Mouse (Mus musculus): Measurements from ENCODE around the gene Eef1a1. TPM values are rescaled to one million over a fixed set of nuclear protein-coding genes. Genes with fewer than 3 reads are reported as not detected.
A peak's percentile ranks its signal among the peaks of the same experiment; 100 is the strongest.
"Not testable (repeated sequence)": the region's sequence is repeated elsewhere in the genome, so short reads cannot be mapped to it uniquely, and the experiment has no call there.

Eef1a1 gene
- total RNA-seq, 2 experiments from 2014 or later, result 2,769 to 2,846 TPM

DNA sequence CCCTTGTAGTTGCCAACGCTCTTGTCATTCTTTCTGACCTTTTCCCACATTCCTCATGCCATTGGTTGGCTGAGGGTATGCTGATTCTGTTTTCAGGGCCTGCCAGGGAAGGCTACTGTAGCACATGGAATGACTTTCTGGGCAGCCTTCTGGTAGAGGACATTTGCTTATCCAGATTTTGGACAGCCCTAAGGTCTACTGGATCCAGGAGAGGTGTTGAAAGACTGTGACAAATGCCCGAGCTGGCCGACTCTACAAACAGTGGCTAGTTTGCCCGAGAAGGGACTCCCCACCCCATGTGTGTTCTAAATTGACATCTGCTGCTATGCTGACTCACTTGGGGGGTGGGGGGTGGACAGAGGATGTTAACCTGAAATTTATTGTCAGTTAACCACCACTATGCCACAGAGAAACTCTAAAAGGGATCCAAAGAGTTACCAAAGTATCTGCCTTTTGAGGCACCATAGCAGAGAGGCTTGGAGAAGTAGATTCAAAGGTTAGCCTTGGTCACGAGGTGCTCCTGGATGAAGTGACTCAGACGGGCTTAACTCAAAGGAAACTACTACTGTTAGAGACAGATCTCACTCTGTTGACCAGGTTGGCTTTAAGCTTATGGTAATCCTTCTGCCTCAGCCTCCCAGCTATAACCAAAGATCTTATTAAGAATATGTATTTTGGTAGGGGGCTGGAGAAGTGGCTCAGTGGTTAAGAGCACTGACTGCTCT, 25.0 kb upstream of the Eef1a1 start:
- no peak for DNase-seq (ENCODE audit: low spot score in 2 of 2)
- intact Hi-C loops (cut with DNase I), result no loop called here

DNA sequence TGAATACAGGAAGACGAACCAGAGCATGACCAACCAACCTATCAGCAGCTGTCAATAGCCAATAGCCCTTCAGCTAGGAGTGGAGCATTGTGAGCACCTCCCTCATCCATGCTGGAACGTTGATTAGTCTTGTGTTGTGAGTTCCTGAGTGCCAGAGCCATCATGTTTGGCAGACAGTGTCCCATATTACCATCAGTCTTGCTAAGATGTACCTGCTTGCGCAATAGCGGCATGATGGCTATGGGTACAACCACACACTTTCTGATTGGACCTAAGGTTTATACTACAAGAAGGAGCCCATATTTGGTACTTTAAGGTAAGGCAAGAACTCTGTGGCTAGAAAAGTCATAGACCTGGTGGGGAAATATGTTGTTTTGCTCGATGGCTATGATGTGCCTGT, 22.8 kb upstream of the Eef1a1 start:
- intact Hi-C loops (cut with DNase I), result no loop called here
- DNase-seq (ENCODE audit: low spot score in 2 of 2), result no peak

DNA sequence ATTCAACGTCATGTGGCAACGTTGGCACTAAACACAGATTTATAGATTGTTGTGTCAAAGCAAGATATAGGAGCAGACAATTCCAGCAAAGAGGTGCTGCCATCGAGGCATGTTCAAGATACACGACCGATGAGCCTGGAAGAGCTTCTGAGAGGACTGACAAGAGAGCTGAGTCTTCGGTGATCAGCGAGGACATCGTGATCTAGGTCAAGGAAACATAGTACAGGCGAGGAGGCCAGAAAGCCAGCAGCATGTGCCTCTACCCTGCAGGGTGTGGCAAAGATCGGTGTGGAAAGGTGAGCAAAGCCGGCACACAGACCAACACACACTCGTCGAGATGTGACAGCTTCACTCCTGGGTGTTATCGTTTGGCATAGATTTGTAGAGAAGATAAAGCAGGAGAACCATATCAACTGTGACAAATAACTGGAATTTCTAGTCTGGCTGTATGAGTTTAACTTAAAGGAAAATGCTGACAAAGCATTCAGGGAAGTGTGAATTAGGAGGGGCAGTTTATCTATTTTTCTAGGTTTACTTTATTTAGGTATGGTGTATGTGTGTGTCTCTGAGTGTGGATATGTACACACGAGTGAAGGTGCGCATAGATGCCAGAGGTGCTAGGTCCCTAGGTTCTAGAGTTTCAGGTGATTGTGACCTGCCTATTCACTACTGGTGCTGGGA, 19.3 kb upstream of the Eef1a1 start:
- intact Hi-C loops (cut with DNase I), result no loop called here
- no peak for DNase-seq (ENCODE audit: low spot score in 2 of 2)

DNA sequence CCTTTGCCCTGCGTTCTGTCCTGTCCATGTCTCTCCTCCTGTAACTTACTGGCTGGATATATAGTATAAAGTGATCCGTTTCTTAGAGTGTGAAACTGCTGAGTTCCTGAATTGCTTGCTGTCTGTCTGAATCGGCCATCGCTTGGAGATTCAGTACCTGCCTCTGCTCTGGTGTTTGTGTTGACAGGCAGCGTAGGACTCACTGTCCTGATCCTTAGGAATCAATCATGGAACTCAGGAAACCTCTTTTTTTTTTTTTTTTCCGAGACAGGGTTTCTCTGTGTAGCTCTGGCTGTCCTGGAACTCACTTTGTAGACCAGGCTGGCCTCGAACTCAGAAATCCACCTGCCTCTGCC, 17.7 kb upstream of the Eef1a1 start:
- intact Hi-C loops (cut with DNase I), result no loop called here
- no peak for DNase-seq (ENCODE audit: low spot score in 2 of 2)

DNA sequence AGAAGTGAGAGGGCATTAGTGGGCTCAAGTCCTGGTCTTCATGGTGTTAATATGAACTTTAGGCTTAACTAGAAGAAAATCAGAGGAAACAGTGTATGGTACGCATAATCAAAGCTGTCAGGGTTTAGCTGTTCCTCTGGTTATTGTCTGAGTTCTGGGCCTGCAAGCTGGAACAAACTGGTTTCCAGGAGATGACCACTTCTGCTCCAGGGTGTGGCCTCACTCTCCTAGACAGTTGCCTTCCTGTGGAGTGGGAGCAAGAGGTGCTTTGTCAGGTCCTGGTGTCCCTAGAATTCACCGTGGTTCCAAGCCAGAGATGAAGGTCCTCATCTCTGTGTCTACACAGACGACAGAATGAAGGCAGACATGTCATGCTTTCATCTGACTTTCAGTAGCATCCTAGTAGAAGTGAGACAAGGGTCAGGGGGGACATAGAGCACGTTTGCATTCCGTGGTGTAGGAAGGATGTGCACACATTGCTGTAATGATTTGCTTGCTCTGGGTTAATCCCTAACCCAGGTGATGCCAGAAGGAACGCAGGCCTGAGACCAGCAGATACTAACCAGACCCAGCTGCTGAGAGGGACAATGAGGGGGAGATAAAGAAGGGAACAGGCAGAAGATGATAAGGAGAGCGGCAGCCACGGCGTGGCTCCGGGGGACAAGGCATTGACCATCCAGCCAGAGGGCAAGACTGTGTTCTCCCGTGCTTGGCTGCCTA, 17.2 kb upstream of the Eef1a1 start:
- intact Hi-C loops (cut with DNase I), result no loop called here
- no peak for DNase-seq (ENCODE audit: low spot score in 2 of 2)

DNA sequence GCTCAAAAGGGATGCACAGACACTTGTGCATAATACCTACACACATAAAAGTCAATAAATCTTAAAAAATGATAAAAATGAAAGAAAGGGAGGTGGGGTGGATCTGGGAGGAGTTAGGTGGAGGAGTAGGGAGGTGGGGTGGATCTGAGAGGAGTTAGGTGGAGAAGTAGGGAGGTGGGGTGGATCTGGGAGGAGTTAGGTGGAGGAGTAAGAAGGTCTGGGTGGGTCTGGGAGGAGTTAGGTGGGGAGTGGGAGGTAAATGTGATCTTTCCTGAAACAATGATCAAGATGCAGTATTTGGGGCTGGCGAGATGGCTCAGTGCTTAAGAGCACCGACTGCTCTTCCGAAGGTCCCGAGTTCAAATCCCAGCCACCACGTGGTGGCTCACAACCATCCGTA, 16.3 kb upstream of the Eef1a1 start:
- intact Hi-C loops (cut with DNase I), result no loop called here
- DNase-seq (ENCODE audit: low spot score in 2 of 2), result no peak

DNA sequence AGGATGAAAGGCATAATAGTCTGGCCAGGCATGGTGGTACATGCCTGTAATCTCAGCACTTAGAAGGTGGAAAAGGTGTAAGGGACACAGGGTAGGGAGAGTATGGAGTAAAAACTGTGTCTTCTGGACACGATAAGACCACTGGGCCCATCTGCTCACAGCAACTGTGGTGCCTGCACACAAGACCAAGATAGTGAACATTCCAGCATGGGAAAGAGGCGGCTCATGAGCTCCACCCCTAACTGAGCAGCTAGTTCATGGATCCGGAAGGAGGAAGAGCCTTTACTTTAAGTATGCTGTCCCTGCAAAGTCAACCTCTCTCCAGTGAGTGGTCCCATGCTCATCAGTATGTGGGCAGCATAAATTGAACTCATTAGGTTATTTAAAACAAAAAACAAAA, 15.7 kb upstream of the Eef1a1 start:
- intact Hi-C loops (cut with DNase I), result no loop called here
- DNase-seq (ENCODE audit: low spot score in 2 of 2), result no peak

DNA sequence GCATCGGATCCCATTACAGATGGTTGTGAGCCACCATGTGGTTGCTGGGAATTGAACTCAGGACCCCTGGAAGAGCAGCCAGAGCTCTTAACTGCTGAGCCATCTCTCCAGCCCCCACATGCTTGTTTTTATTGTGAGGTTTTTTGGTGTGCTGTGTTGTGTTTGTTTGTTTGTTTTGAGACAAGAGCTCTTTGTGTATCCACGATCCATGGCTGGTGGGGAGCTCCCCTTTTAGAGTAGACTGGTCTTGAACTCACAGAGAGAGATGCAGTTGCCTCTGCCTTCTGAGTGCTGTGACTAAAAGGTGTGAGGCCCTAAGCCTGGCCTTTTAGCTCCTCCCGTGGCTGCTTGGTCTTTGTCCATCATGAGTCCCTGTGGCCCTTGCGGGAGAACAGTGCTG, 15.2 kb upstream of the Eef1a1 start:
- DNase-seq (ENCODE audit: low spot score in 2 of 2), result no peak
- intact Hi-C loops (cut with DNase I), result no loop called here

DNA sequence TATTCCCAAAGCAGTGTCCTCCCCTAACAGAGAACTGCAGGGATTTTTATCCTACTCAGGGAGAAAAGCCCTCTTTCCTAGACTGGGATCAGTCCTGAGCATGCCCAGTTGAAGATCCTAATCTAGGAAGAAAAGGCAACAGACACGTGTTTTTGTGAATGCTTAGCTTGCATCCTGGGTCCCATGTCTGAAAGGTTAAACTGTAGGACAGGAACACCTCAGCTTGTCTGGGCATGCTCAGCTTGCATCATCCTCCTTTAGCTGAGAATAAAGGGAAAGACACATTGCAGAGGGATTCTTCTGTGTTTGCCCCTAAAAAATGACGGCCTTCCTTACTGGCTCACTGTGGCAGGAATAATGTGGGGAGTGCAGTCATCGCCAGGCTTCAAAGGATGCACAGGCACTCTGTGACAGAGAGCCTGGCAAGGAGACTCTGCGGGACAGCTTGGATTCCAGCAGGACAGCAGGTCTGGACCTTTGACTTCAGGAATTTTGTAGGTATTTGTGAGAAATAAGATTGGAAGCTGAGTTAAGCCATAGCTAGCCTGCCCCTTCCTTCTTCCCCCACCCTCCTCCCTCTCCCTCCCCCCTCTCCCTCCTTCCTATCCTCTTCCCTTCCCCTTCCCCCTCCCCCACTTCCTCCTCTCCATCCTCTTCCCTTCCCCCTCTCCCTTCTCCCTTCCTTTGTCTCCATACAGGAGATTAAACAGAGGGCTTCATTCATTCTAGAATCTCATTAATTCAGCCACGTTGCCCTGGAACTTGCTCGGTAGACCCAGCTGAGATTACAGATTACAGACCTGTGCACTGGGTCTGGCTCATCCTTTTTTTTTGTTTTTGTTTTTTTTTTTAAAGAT, 14.5 kb upstream of the Eef1a1 start:
- intact Hi-C loops (cut with DNase I), result no loop called here
- peak in 1 of 2 experiments; percentile 15 for DNase-seq (ENCODE audit: low spot score in 2 of 2)

DNA sequence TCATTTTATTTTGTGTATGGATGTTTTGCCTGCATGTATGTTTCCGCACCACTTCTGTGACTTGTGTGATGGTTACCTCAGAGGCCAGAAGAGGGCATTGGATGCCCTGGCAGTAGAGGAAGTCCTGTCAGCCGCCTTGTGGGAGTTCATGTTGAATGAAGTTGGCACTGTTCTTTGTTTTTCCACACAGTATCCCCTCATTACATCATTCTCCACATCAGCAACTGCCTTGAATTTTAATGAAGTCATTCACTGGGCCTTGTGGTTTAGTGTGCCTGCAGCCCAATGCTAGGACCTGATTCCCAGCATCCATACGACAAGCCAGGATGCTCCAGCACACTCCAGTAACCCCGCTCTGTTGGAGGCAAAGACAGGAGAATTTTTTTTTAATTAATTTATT, 12.3 kb upstream of the Eef1a1 start:
- intact Hi-C loops (cut with DNase I), result no loop called here
- DNase-seq (ENCODE audit: low spot score in 2 of 2), result no peak

DNA sequence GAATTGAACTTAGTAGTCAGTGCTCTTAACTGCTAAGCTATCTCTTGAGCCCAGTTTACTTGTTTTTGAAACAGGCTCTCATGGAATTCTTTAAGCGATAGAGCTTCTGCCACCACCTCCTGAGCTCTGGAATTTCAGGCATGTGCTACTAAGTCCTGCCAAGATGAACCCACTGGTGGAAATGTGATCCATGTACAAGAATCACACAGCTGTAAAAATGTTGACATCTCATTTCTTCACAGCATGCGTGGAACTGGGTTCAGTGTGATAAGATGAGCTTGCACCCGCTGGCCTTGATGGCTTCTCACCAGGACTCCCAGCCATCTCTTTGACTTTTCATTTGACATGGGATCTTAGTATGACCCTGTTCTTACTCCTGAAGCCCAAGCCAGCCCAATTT, 11.4 kb upstream of the Eef1a1 start:
- no peak for DNase-seq (ENCODE audit: low spot score in 2 of 2)
- intact Hi-C loops (cut with DNase I), result no loop called here

DNA sequence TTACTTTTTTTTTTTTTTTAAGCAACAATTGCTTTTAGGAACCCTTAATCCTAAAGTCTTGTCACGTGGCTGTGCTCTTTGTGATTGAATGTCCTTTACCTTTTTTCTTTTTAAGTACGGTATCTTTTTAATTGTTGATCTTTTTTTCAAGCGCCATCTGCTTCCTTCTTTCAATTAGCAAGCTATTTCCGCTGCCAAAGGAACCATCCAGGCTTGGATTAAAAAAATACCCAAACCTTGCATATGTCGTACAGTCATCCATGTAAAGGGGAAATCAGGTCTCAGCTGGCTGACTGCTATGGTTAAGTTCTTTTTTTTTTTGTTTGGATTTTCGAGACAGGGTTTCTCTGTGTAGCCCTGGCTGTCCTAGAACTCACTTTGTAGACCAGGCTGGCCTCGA, 4.2 kb upstream of the Eef1a1 start:
- intact Hi-C loops (cut with DNase I), result no loop called here
- DNase-seq (ENCODE audit: low spot score in 2 of 2), result no peak

DNA sequence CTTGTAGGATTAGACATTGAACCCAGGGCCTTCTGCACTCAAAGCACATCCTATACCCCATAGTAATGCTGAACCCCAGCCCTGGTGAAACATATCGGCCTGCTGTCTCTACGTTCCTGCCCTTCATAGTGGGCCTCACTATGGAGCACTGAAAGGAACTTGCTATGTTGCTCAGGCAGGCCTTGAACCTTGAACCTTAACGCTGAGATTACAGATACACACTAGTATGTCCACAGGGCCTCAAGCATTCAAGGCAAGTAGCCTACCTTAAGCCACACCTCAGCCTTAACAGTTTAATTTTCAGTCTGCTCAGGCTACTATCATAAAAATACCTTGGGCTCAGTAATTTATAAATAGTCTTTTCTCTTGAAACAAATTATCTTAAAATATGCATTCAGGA, 3.3 kb upstream of the Eef1a1 start:
- no peak for DNase-seq (ENCODE audit: low spot score in 2 of 2)
- intact Hi-C loops (cut with DNase I), result no loop called here

DNA sequence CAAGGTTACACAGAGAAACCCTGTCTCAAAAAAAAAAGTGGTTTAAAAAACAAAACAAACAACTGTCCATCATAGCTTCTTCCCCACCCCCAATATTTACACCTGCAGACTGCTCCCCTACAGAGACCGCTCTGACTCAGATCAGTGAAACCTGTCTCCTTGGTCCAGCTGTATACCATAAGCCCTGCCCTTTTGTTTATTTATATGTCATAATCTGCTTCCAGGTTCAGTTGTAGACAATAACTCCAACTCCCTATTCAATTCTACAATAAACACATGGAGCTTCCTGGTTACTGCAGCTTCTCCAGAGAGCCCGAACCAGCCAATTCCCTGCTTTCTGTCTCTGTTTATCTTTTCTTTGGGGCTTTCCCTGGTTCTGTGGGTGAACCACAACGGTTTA, 2.2 kb upstream of the Eef1a1 start:
- no peak for DNase-seq (ENCODE audit: low spot score in 2 of 2)
- intact Hi-C loops (cut with DNase I), result no loop called here

DNA sequence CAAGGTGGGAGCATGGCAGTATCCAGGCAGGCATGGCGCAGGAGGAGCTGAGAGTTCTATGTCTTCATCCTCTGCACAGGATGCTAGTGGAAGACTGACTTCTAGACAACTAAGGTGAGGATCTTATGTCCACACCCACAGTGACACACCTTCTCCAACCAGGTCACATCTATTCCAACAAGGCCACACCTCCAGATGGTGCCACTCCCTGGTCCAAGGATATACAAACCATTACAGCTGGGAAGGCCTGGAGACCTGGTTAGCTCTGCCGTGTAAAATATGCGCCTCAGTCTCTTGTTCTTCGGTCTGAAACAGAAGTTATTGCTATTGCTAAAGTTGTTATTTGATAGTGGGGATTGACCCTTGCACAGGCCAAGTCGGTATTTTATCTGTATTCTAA, 930 bp downstream of the Eef1a1 start:
- DNase-seq (ENCODE audit: low spot score in 2 of 2); intact Hi-C loops (cut with DNase I): not testable (repeated sequence)

DNA sequence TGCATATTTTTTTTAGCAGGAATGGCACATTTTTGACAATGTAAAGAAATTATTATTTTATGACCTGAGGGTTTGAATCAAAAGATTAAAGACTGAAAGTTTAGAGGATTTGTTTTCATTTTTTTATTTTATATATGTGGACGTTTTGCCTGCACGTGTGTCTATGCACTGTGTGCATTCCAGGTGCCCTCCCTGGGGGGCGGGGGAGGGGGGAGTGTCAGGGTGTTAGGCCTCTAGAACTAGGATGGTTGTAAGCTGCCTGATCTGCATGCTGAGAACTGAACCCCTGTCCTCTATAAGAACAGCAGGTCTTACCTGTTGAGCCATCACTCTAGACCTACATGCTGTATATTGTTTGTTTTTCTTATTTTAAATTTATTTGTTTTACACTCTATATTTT, 4.3 kb downstream of the Eef1a1 start:
- DNase-seq (ENCODE audit: low spot score in 2 of 2), result no peak
- intact Hi-C loops (cut with DNase I), result loop anchor here (5.0 kb wide), 1 partner anchor 43 kb away; no protein-coding TSS in a partner anchor

DNA sequence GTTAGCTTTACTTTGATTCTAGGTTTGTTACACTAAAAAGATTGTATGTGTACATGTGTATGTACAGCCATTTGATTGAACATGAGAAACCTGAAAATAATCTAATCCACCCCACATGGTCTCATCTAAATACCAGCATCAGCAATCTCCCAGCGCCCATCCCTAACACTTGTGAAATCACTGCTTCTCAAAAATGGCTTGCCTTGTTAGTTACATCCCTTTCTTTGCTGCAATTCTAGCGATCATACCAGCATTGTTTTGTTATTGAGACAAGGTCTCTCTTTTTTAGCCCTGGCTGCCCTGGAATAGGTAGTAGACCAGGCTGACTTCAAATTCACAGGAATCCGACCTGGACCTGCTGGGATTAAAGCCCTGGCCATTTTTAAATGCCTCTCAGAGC, 6.6 kb downstream of the Eef1a1 start:
- peak in 1 of 2 experiments; percentile 13 for DNase-seq (ENCODE audit: low spot score in 2 of 2)
- intact Hi-C loops (cut with DNase I), result loop anchor here (5.0 kb wide), 1 partner anchor 45 kb away; no protein-coding TSS in a partner anchor

DNA sequence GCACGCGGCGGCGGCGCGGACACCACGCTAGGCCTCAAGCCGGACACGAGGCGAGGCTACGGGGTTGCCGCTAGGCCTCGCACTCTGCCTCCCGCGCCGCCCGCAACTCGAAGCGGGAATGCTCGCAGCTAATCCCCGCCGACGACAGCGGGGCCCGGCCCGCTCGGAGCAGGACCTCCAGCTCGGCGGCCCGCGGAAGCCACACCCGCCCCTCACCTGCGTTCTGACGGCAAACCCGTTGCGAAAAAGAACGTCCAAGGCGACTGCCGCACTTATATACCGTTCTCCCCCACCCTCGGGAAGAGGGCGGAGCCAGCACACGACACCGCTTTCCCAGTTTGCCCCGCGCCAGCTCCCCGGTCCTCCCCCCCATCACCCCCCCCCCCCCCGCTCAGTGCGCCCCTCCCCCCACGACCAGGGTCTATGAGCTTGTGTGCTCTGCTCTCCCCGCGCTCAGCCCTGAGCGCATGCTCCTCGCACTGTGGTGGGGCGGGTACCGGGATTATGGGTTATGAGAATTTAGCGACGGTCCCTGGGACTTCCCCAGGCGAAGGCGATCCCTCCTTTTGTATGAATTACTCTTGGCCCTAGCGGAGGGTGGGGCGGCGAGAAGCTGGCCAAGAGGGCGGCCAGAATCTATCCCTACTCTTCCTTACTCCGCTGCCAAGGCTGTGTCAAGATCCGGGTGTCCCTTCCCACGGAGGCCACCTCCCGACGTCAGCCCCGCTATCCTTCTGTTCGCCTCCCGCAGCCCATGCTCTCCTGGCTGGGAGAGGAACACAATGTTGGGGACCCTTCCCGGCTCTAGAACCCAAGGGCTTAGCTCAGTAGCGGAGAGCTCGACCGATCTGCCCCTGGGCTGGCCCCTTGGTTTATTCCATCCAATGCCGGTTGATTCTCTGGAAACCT, 7.3 kb downstream of the Eef1a1 start:
- DNase-seq (ENCODE audit: low spot score in 2 of 2), result peak; percentile 95 to 97
- intact Hi-C loops (cut with DNase I), result loop anchor here (5.0 kb wide), 1 partner anchor 46 kb away; no protein-coding TSS in a partner anchor

All from left cerebral cortex, postnatal 14 days (tissue).